ENCODE assay signal across 12 mouse cellular contexts in the genomic region with DNA sequence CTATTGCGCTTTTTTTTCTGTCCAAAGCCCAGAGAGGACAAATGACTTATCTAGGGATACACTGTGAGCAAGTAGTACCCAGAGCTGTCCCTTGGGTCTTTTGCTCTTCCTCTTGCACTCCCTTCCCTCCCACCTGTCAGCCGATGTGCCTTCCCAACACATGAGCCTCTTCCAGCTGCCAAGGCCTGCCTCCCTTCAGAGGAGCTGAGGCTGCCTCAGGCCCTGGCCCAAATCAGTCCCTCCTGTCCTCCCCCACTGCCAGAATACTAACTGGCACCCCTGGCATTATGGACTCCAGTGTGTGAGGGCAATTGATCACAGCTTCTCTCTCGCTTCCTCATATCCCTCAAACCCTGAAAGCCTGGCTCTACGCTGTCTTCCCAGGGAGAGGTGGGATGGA.
"Had no signal": no experiment of that assay in that cellular context is flagged by ENCODE, and none has a peak within 500 bp of the region (broad histone marks: within the 10 kb centered on the region; RNA-seq: fewer than 3 reads in every experiment).

No protein-coding gene starts in this region.

- H3K36me3 ChIP-seq: limb, embryonic 13.5 days; midbrain, embryonic 10.5 days; midbrain, embryonic 15.5 days had no signal

- ATAC-seq: midbrain, embryonic 15.5 days had no signal

- H3K4me3 ChIP-seq: limb, embryonic 13.5 days; midbrain, embryonic 10.5 days; midbrain, embryonic 15.5 days had no signal

- H3K27me3 ChIP-seq: limb, embryonic 13.5 days; midbrain, embryonic 15.5 days had no signal

- H3K27ac ChIP-seq: kidney, postnatal 0 days; limb, embryonic 13.5 days; liver, embryonic 14.5 days; midbrain, embryonic 10.5 days; midbrain, embryonic 15.5 days; stomach, postnatal 0 days had no signal

- DNase-seq: kidney, adult 11 months; kidney, adult 9 months; kidney, postnatal 36 days; lung, adult 18-20 months; lung, postnatal 4 days; thymus, postnatal 4 days had no signal

- H3K9ac ChIP-seq: limb, embryonic 13.5 days; liver, embryonic 14.5 days; midbrain, embryonic 15.5 days had no signal

- H3K4me2 ChIP-seq: limb, embryonic 13.5 days; midbrain, embryonic 15.5 days had no signal

- H3K9me3 ChIP-seq: limb, embryonic 13.5 days; midbrain, embryonic 10.5 days; midbrain, embryonic 15.5 days had no signal
